Mouse (Mus musculus) kidney, embryonic 15.5 days (tissue): Measurements from ENCODE around the gene Hrh1. TPM values are rescaled to one million over a fixed set of nuclear protein-coding genes. Genes with fewer than 3 reads are reported as not detected.

Experiments
- ATAC-seq: fragments of 200-750 bp; cut with Nextera tagmentation; replicated peaks from 2 replicates; pipeline ENCODE4 v1.8.0; 2017; ENCODE audit warnings: moderate TSS enrichment; ENCODE audit not compliant: low FRiP score
- H3K27ac ChIP-seq: fragments of 300-500 bp; sonication (generic); 2 replicates; pipeline ENCODE4 v1.5.1; 2015; ENCODE audit warnings: mild to moderate bottlenecking, inconsistent platforms
- H3K27me3 ChIP-seq: fragments of 300-500 bp; sonication (generic); 2 replicates; pipeline ENCODE4 v1.6.1; 2015; ENCODE audit warnings: inconsistent platforms
- H3K36me3 ChIP-seq: fragments of 300-500 bp; sonication (generic); 2 replicates; pipeline ENCODE4 v1.6.1; 2015; ENCODE audit warnings: inconsistent platforms
- H3K4me1 ChIP-seq: fragments of 300-500 bp; sonication (generic); 2 replicates; pipeline ENCODE4 v1.6.1; 2015; ENCODE audit warnings: inconsistent platforms
- H3K4me2 ChIP-seq: fragments of 300-500 bp; sonication (generic); 2 replicates; pipeline ENCODE4 v1.6.1; 2015; ENCODE audit warnings: moderate library complexity, mild to moderate bottlenecking, inconsistent platforms
- H3K4me3 ChIP-seq: fragments of 300-500 bp; sonication (generic); replicated peaks from 2 replicates; pipeline ENCODE4 v1.5.1; 2015; ENCODE audit warnings: mild to moderate bottlenecking, inconsistent platforms
- H3K9ac ChIP-seq: fragments of 300-500 bp; sonication (generic); 2 replicates; pipeline ENCODE4 v1.6.1; 2015; ENCODE audit warnings: mild to moderate bottlenecking, inconsistent platforms
- H3K9me3 ChIP-seq: fragments of 300-500 bp; sonication (generic); replicated peaks from 2 replicates; pipeline ENCODE4 v1.6.1; 2016; ENCODE audit warnings: inconsistent platforms
- WGBS: fragments of 180-500 bp; shearing (Covaris S2); methylation state at CpG from one replicate; pipeline ENCODE4 v1.1.7; 2015; ENCODE audit warnings: mixed read lengths; 5-methylcytosine and 5-hydroxymethylcytosine counted together
- polyA plus RNA-seq: library from polyadenylated mRNA; unstranded; fragments of >200 nt; fragmentation: Nextera tagmentation; extraction: Ambion mirVana; gene quantifications from 2 replicates; pipeline ENCODE4 v1.2.1, GENCODE M21; 2015

Hrh1 gene
- polyA plus RNA-seq, 1 experiment from 2014 or later, result 0.21 TPM

DNA sequence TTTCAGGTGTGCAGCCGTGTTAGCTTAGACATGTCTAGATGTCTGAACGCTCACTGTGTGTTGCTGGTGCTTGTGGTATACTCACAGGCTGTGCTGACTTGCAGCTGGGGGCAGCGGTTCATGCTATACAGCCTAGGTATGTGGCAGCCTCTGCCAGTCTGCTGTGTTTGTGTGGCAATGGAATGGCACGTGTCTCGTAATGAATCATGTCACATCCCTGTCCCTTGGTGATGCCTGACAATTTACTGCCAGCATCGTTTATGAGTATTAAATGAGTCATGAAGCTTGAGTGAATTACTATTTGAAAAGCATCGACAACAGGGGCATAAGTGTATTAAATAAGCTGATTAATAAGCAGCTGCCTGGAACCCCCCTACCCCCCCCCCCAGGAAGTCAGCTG lies 9.3 kb downstream of the Hrh1 start:
- no peak overlapping the region for H3K9ac ChIP-seq
- WGBS, result 82% methylated on average over 7 of the region's 7 CpGs
- no peak overlapping the region for H3K4me2 ChIP-seq
- peaks cover 48% of the 10 kb centered on the region for H3K27me3 ChIP-seq
- no peaks in the 10 kb centered on the region for H3K36me3 ChIP-seq
- ATAC-seq, result no peak
- no peak overlapping the region for H3K27ac ChIP-seq
- H3K4me1 ChIP-seq, result 0 out of 2 replicates have a peak, but pooled peaks cover 11% of the 10 kb centered on the region
- no peaks in the 10 kb centered on the region for H3K9me3 ChIP-seq
- no peak overlapping the region for H3K4me3 ChIP-seq

DNA sequence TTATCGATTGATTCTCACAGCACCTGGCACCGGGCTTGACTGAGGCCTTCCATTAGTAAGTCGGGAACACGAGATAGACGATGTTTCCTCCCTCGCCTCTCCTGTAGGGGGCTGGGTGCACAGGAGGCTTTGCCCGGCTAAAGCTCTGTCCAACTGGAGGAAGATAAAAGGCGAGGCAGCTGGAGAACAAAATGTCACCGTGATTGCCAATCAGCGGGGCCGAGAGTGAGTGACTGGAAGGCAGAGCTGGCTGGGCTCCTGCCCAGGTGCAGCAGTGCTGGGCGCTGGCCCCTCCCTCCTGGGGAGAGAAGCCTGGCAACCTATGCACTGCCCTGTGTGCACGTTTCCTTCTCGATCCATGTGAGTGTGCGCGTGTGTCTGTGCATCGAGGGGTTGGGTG lies 10.5 kb downstream of the Hrh1 start:
- Histone ChIP-seq H3K27ac (no peak overlapping the region), H3K9ac (no peak overlapping the region), H3K4me2 (no peak overlapping the region), H3K36me3 (no peaks in the 10 kb centered on the region), H3K9me3 (no peaks in the 10 kb centered on the region), H3K4me3 (no peak overlapping the region), H3K4me1 (0 out of 2 replicates have a peak, but pooled peaks cover 11% of the 10 kb centered on the region), H3K27me3 (peaks cover 47% of the 10 kb centered on the region)
- 40% methylated on average over 17 of the region's 17 CpGs for WGBS
- ATAC-seq, result no peak

DNA sequence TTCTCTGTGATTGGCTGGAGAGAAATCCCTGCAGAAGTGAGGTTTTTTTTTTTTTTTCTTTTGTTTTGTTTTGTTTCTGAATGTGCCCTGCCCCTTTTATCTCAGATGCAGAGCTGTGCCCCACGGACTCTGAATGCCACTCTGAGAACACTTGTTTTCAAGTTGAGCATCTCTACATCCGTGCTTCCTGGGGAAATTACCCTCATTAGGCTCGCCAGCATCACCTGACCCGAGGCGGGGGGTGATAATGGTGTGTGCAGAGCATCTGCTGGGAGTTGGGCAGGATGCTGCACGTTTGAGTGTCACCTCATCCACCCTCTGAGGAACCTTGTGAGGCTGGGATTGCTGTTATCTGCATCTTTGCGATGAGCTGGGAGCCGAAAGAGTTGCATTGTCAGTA lies 14.2 kb downstream of the Hrh1 start:
- no peaks in the 10 kb centered on the region for H3K9me3 ChIP-seq
- no peak overlapping the region for H3K9ac ChIP-seq
- no peak overlapping the region for H3K4me3 ChIP-seq
- H3K36me3 ChIP-seq, result no peaks in the 10 kb centered on the region
- WGBS, result 51% methylated on average over 8 of the region's 8 CpGs
- H3K4me2 ChIP-seq, result no peak overlapping the region
- peaks cover 36% of the 10 kb centered on the region for H3K27me3 ChIP-seq
- no peak for ATAC-seq
- H3K27ac ChIP-seq, result no peak overlapping the region
- H3K4me1 ChIP-seq, result 0 out of 2 replicates have a peak, but pooled peaks cover 2% of the 10 kb centered on the region

DNA sequence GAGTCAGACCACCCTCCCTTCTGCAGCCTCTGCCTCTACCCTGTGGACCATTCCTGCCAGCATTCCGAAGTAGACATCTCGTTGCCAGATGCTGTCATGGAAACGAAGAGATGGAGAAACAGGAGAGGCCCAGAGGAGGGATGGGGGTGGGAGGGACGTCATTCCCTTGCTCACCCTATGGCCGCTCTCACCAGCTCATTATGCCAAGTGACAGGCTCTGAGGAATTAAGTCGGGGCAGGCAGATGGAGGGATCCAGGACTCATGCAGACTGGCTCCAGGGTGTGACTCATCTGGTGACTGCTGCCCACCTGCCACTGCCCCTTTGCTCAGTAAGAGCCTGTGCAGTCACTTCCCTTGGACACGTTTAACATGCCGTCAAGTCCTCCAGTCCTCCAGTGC lies 16.8 kb downstream of the Hrh1 start:
- WGBS, result 67% methylated on average over 8 of the region's 8 CpGs
- H3K27me3 ChIP-seq, result peaks cover 13% of the 10 kb centered on the region
- no peaks in the 10 kb centered on the region for H3K4me1 ChIP-seq
- no peaks in the 10 kb centered on the region for H3K9me3 ChIP-seq
- H3K36me3 ChIP-seq, result no peaks in the 10 kb centered on the region
- no peak overlapping the region for H3K9ac ChIP-seq
- no peak overlapping the region for H3K27ac ChIP-seq
- no peak for ATAC-seq
- H3K4me3 ChIP-seq, result no peak overlapping the region
- H3K4me2 ChIP-seq, result no peak overlapping the region

DNA sequence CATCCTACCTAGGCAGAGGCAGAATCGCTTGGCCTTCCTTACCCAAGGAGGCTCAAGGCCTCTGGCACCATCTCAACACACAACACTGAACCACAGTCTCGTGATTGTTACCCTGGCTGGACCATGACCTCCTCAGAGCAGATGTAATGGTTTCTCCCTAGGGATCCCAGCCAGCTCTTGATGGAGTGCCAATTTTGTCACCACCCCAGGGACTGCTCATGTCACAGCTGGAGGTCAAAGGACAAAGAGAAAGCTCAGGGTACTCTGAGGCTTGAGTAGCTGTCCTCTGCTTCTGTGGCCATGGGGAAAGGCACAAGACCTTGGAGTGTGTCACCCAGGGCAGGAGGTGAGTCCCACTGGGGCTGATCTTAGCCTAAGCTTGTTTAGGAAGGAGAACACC lies 20.3 kb downstream of the Hrh1 start:
- Histone ChIP-seq H3K4me2 (no peak overlapping the region), H3K27me3 (no peaks in the 10 kb centered on the region), H3K4me3 (no peak overlapping the region), H3K9ac (no peak overlapping the region), H3K4me1 (no peaks in the 10 kb centered on the region), H3K9me3 (no peaks in the 10 kb centered on the region), H3K36me3 (no peaks in the 10 kb centered on the region), H3K27ac (no peak overlapping the region)
- no peak for ATAC-seq
- WGBS, result 75% methylated on average over 2 of the region's 2 CpGs

DNA sequence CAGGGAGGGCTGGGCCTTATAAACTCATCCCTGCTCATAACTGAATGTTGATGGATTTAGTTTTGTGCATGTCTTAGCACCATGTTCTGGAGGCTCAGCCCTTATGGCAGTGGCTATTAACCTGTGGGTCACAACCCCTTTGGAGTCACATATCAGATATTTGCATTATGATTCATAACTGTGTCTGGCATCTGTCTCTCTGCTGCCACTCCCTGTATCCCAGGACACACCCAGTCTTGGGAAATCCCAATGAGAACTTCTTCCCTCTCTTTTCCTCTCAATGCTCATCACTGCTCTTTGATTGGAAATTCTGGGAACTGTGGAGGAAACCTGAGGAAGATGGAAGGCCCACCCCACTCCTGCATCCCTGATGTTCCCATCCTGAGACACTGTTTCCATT lies 23.3 kb downstream of the Hrh1 start:
- ATAC-seq, result no peak
- Histone ChIP-seq H3K9ac (no peak overlapping the region), H3K9me3 (no peaks in the 10 kb centered on the region), H3K4me3 (no peak overlapping the region), H3K4me1 (0 out of 2 replicates have a peak, but pooled peaks cover 4% of the 10 kb centered on the region), H3K36me3 (no peaks in the 10 kb centered on the region), H3K27me3 (no peaks in the 10 kb centered on the region), H3K4me2 (no peak overlapping the region), H3K27ac (no peak overlapping the region)

DNA sequence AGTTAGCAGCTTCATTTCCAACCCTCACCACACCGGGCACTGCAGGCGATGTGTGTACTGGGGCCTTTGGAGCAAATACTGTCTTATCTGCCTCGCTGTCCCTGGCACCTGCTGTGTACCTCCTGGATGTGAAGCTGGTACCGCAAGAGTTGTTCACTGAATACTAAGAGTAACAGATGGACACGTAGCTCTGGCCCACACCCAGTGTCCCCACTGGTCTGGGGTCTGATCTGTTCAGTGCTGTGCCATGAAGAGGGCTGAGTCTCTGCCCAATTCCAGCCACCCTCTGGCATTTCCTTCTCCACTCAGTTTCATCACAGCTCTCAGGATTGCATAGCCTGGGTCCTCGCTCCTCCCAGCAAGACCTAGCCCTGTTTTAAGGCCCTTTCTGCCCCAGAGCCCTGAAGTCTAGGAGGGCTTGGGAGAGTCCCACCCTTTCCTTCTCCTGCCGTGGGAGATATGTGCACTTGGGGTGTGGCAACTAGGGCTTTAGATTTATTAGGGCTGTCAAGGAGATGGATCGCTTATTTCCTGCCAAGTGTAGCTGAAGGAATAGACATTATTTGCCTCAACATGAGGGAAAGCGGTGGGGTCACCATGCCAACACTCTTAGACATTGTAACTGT lies 25.4 kb downstream of the Hrh1 start:
- no peak overlapping the region for H3K4me3 ChIP-seq
- WGBS, result 61% methylated on average over 9 of the region's 9 CpGs
- H3K9ac ChIP-seq, result no peak overlapping the region
- ATAC-seq, result no peak; the same call in 1 of the 2 replicates
- no peaks in the 10 kb centered on the region for H3K27me3 ChIP-seq
- H3K27ac ChIP-seq, result no peak overlapping the region
- H3K4me1 ChIP-seq, result 0 out of 2 replicates have a peak, but pooled peaks cover 4% of the 10 kb centered on the region
- no peak overlapping the region for H3K4me2 ChIP-seq
- H3K36me3 ChIP-seq, result no peaks in the 10 kb centered on the region
- H3K9me3 ChIP-seq, result no peaks in the 10 kb centered on the region

DNA sequence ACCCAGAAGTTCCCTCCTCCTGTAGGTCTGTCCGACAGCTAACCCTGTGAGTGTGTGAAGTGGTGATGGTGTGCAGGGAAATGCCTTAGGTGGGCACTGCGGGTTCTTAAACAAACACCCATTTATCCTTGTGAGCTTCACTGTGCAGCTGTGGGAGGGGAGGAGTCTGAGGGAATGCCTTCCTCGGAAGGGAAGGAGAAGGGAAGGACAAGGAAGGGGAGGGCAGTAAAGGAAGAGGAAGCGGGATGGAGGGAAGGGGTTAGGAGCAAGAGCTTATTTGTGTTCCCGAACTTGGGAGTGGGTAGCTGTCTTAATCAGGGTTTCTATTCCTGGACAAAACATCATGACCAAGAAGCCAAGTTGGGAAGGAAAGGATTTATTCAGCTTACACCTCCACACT lies 27.6 kb downstream of the Hrh1 start:
- H3K9me3 ChIP-seq, result no peaks in the 10 kb centered on the region
- no peak overlapping the region for H3K4me3 ChIP-seq
- no peak overlapping the region for H3K9ac ChIP-seq
- H3K36me3 ChIP-seq, result no peaks in the 10 kb centered on the region
- no peaks in the 10 kb centered on the region for H3K27me3 ChIP-seq
- WGBS, result 36% methylated on average over 5 of the region's 5 CpGs
- ATAC-seq, result no peak
- H3K27ac ChIP-seq, result no peak overlapping the region
- H3K4me2 ChIP-seq, result no peak overlapping the region
- peaks cover 10% of the 10 kb centered on the region for H3K4me1 ChIP-seq

DNA sequence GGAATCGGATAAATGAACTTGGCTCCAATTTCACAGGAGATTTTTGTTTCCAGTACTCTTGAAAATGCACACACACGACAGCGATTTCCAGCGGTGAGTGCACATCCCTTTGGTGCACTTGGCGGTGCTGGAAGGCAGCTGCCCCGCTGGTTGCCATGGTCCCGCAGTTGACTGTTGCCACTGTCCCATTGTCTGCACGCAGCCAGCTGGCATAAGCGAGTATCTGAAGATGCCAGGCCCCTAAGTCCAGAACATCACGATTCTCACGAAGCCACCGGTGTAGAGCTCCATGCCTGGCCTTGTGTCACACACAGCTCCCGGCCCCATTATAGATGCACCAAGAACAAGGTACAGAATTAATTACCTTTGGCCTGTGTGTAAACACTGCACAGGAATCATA lies 29.9 kb downstream of the Hrh1 start:
- WGBS, result 92% methylated on average over 13 of the region's 13 CpGs
- no peaks in the 10 kb centered on the region for H3K9me3 ChIP-seq
- peaks cover 10% of the 10 kb centered on the region for H3K4me1 ChIP-seq
- no peak overlapping the region for H3K27ac ChIP-seq
- H3K4me2 ChIP-seq, result no peak overlapping the region
- ATAC-seq, result no peak
- no peak overlapping the region for H3K9ac ChIP-seq
- no peaks in the 10 kb centered on the region for H3K36me3 ChIP-seq
- no peak overlapping the region for H3K4me3 ChIP-seq
- no peaks in the 10 kb centered on the region for H3K27me3 ChIP-seq

DNA sequence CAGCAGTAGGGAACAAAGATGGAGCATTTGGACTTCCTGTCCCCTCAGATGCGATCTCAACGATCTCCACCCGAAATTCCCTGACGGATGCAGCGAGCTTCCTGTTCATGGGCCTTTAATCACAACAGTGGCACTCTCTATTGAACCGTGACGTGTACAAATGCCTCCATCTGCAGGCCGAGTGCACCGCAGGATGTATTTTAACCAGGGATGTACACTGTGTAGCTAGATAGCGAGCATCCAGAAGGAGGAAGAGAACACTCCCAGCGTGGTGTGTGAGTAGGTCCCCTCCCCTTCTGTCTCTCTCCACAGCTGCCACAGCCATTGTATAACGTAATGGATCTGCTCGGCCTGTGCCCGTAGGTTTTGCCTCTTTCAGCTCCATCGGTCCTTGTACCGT lies 31.1 kb downstream of the Hrh1 start:
- H3K36me3 ChIP-seq, result no peaks in the 10 kb centered on the region
- ATAC-seq, result peak; percentile 75
- H3K4me2 ChIP-seq, result peak overlapping the region; percentile 9; the same call in 1 of the 2 replicates
- H3K27ac ChIP-seq, result no peak overlapping the region
- no peaks in the 10 kb centered on the region for H3K9me3 ChIP-seq
- 36% methylated on average over 16 of the region's 16 CpGs for WGBS
- H3K27me3 ChIP-seq, result no peaks in the 10 kb centered on the region
- H3K4me1 ChIP-seq, result peaks cover 6% of the 10 kb centered on the region
- H3K9ac ChIP-seq, result peak overlapping the region; percentile 14; the same call in 1 of the 2 replicates
- H3K4me3 ChIP-seq, result no peak overlapping the region

DNA sequence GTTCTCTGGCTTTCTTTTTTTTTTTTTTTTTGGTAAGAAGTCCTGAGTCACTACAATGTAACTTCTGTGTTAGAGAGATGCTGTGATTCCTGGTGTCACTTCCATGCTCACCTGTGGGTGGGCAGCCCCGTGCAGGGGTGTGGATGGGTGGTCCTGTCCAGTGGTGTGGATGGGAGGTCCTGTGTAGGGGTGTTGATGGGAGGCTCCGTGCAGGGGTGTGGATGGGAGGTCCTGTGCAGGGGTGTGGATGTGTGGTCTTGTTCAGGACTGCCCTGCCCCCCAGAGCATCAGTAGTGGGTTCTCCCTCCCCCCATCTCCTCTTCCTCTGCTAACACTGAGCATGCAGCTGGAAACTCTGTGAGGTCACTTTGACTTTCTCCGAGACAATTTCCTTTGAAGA lies 34.9 kb downstream of the Hrh1 start:
- no peak for ATAC-seq
- Histone ChIP-seq H3K36me3 (no peaks in the 10 kb centered on the region), H3K9me3 (no peaks in the 10 kb centered on the region), H3K27ac (no peak overlapping the region), H3K27me3 (no peaks in the 10 kb centered on the region), H3K4me1 (peaks cover 9% of the 10 kb centered on the region), H3K4me2 (no peak overlapping the region), H3K9ac (no peak overlapping the region), H3K4me3 (no peak overlapping the region)
- 37% methylated on average over 3 of the region's 3 CpGs for WGBS

DNA sequence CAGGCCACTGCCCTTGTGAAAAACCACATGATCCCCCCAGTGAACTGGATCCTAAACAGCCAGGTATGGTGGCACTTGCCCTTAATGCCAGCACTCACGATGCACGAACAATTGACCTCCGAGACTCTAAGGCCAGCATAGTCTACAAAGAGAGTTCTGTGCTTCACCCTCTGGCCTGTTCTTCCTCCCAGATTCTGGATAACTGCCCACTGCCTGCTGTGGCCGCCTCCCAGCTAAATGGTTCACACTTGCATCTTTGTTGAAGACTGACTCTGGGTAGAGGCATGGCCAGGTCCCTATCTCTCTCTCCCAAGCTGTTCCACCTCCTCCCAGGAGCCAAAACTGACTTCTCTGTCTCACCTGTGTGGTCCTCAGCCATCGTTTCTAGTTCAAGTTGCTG lies 36.8 kb downstream of the Hrh1 start:
- H3K4me2 ChIP-seq, result no peak overlapping the region
- WGBS, result 85% methylated on average over 5 of the region's 5 CpGs
- no peak overlapping the region for H3K9ac ChIP-seq
- no peak overlapping the region for H3K27ac ChIP-seq
- H3K4me3 ChIP-seq, result no peak overlapping the region
- 0 out of 2 replicates have a peak, but pooled peaks cover under 1% of the 10 kb centered on the region for H3K9me3 ChIP-seq
- H3K36me3 ChIP-seq, result no peaks in the 10 kb centered on the region
- no peak for ATAC-seq
- peaks cover 3% of the 10 kb centered on the region; the same call in 1 of the 2 replicates for H3K4me1 ChIP-seq
- no peaks in the 10 kb centered on the region for H3K27me3 ChIP-seq

DNA sequence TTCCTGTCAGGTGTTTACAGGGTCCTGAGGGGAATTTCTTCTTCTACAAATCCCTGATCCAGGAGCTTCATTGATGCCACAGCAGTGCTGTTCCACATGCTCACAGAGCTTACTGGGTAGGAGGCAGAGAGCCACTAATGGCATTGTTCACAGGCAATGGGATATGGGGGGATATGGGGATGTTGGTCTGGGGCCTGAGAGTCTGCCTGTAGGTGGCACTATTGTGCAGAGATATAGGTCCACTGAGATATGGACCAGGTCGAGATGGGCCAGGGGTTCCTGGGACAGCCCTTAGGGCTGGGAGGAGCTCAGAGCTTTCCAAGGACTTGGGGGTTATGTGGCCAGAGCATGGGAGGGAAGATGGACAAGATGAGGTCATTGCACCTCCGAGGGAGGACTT lies 42.6 kb downstream of the Hrh1 start:
- no peaks in the 10 kb centered on the region for H3K27me3 ChIP-seq
- no peak overlapping the region for H3K4me2 ChIP-seq
- 0 out of 2 replicates have a peak, but pooled peaks cover 3% of the 10 kb centered on the region for H3K9me3 ChIP-seq
- no peak for ATAC-seq
- H3K36me3 ChIP-seq, result no peaks in the 10 kb centered on the region
- no peak overlapping the region for H3K9ac ChIP-seq
- no peak overlapping the region for H3K4me3 ChIP-seq
- no peaks in the 10 kb centered on the region for H3K4me1 ChIP-seq
- no peak overlapping the region for H3K27ac ChIP-seq
- 53% methylated on average over 2 of the region's 2 CpGs for WGBS
